ENCODE assay signal across 9 mouse cellular contexts in the genomic region with DNA sequence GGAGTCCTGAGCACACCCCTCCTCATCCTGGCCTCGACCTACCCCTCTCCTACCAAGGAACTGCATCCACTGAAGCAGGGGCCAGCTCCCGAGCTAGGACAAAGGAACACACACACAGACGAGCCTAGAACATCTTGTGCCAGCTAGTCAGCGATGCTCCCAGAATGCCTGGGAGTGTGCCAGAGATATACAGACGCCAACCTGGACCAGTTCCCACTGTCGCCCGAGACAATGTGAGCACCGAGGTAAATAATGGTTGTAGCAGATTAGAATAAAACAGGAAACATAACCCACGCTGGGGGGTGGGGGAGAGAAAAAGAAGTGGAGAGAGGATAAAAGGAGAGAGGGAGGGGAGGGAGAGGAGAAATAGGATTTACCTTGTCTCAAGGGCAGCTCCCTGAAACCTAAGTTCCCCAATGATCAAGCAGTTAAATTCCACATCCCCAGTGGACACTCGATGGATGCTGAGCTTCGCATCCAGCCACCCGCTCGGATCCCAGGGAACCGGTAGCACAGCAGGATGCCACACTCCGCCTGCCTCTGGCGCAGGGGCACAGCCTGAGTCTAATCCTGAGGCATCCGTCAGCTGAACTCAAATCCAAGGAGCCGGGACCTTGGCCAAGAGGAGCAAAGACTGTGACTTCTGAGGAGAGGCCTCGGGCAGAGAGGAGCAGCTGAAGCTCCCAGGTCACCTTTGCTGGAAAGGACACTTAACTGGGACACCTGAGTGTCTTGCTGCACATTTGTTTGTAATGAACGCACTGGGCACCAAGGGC. TPM values are rescaled to one million over a fixed set of nuclear protein-coding genes. Genes with fewer than 3 reads are reported as not detected.
DNase-seq lines count a peak whose midpoint lies in the region; ATAC-seq and TF ChIP-seq lines count a peak whose summit lies in the region.
"Had no signal": no experiment of that assay in that cellular context is flagged by ENCODE, and none has a peak within 500 bp of the region (broad histone marks: within the 10 kb centered on the region; RNA-seq: fewer than 3 reads in every experiment).

No protein-coding gene starts in this region.

- no peak overlapping the region for H3K4me3 ChIP-seq in heart, embryonic 11.5 days (ENCODE audit: low read depth, low read length)
- no peak overlapping the region for H3K4me3 ChIP-seq in lung, postnatal 0 days (ENCODE audit: low read depth, low read length)
- no peak overlapping the region for H3K4me3 ChIP-seq in stomach, postnatal 0 days (ENCODE audit: low read depth, low read length)

- no peak overlapping the region for H3K4me2 ChIP-seq in heart, embryonic 11.5 days
- no peak overlapping the region for H3K4me2 ChIP-seq in lung, postnatal 0 days (replicated peaks; ENCODE audit: low read depth, low read length)
- no peak overlapping the region for H3K4me2 ChIP-seq in stomach, postnatal 0 days (replicated peaks; ENCODE audit: low read depth)

- 76% methylated on average over 20 of the region's 20 CpGs for WGBS in heart, embryonic 11.5 days (ENCODE audit: insufficient replicate concordance)
- WGBS in lung, postnatal 0 days = 40% methylated on average over 20 of the region's 20 CpGs
- WGBS in stomach, postnatal 0 days = 48% methylated on average over 20 of the region's 20 CpGs

- no peaks in the 10 kb centered on the region for H3K9me3 ChIP-seq in heart, embryonic 11.5 days (replicated peaks; ENCODE audit: control insufficient read depth, low read length)
- H3K9me3 ChIP-seq in lung, postnatal 0 days (ENCODE audit: low read length) = no peaks in the 10 kb centered on the region
- H3K9me3 ChIP-seq in stomach, postnatal 0 days (ENCODE audit: control insufficient read depth, low read length) = no peaks in the 10 kb centered on the region

- H3K27ac ChIP-seq in heart, embryonic 11.5 days (ENCODE audit: low read depth, low read length) = no peak overlapping the region
- peak overlapping the region; percentile 26 for H3K27ac ChIP-seq in lung, postnatal 0 days (ENCODE audit: low read length)
- H3K27ac ChIP-seq in stomach, postnatal 0 days (replicated peaks) = no peak overlapping the region

- ATAC-seq in heart, embryonic 11.5 days (replicated peaks; ENCODE audit: insufficient number of reproducible peaks, low FRiP score, low TSS enrichment) = no peak
- ATAC-seq in lung, postnatal 0 days = no peak
- ATAC-seq in megakaryocyte progenitor cell, adult 5-6 weeks (replicated peaks; ENCODE audit: poor library complexity) = no peak
- ATAC-seq in stomach, postnatal 0 days (ENCODE audit: low FRiP score, low TSS enrichment) = no peak

- H3K36me3 ChIP-seq in heart, embryonic 11.5 days (ENCODE audit: control insufficient read depth, insufficient read depth, low read length) = no peaks in the 10 kb centered on the region
- no peaks in the 10 kb centered on the region for H3K36me3 ChIP-seq in lung, postnatal 0 days (ENCODE audit: insufficient read depth, low read length)
- H3K36me3 ChIP-seq in stomach, postnatal 0 days (ENCODE audit: control insufficient read depth, insufficient read depth, low read length) = no peaks in the 10 kb centered on the region

- H3K4me1 ChIP-seq in heart, embryonic 11.5 days (ENCODE audit: control insufficient read depth, insufficient read depth, low read length) = peaks cover 47% of the 10 kb centered on the region
- H3K4me1 ChIP-seq in lung, postnatal 0 days (ENCODE audit: insufficient read depth, low read depth, low read length) = peaks cover 65% of the 10 kb centered on the region
- peaks cover 7% of the 10 kb centered on the region for H3K4me1 ChIP-seq in stomach, postnatal 0 days (replicated peaks; ENCODE audit: control insufficient read depth, insufficient read depth)

- H3K9ac ChIP-seq in heart, embryonic 11.5 days (ENCODE audit: low read depth, low read length) = no peak overlapping the region
- no peak overlapping the region for H3K9ac ChIP-seq in lung, postnatal 0 days (replicated peaks; ENCODE audit: low read depth)
- H3K9ac ChIP-seq in stomach, postnatal 0 days (ENCODE audit: low read length) = no peak overlapping the region

- peak; percentile 69 for TF ChIP-seq EP300 in lung, postnatal 0 days (IDR thresholded peaks at IDR 0.05)
- no peak for TF ChIP-seq EP300 in stomach, postnatal 0 days (optimal IDR thresholded peaks at IDR 0.05)

- DNase-seq in heart, adult 11 months = peak; percentile 95
- peak; percentile 44 for DNase-seq in adrenal gland, postnatal 25 days
- DNase-seq in heart, postnatal 4 days = peak; percentile 76
- no peak for DNase-seq in lung, postnatal 0 days (ENCODE audit: low spot score)
- DNase-seq in spleen, postnatal 36 days (ENCODE audit: low spot score in 2 of 2) = no peak
- DNase-seq in stomach, postnatal 0 days (ENCODE audit: low spot score) = no peak

- no peaks in the 10 kb centered on the region for H3K27me3 ChIP-seq in heart, embryonic 11.5 days (ENCODE audit: control insufficient read depth, insufficient read depth, low read length)
- H3K27me3 ChIP-seq in lung, postnatal 0 days (replicated peaks; ENCODE audit: insufficient read depth, low read length) = no peaks in the 10 kb centered on the region
- no peaks in the 10 kb centered on the region for H3K27me3 ChIP-seq in stomach, postnatal 0 days (ENCODE audit: control insufficient read depth, insufficient read depth, low read length)
- H3K27me3 ChIP-seq: CH12.LX had no signal

- TF ChIP-seq CTCF in lung, postnatal 0 days (IDR thresholded peaks at IDR 0.05) = no peak
- no peak for TF ChIP-seq CTCF in stomach, postnatal 0 days (IDR thresholded peaks at IDR 0.05; ENCODE audit: low read depth)

RNA-seq across cellular contexts. Expression of a gene that starts 5.4 kb away (rescaled TPM):
- 3.4 and 4.7 TPM in 2 replicates for polyA plus RNA-seq in heart, embryonic 11.5 days (2014; fragmentation: Nextera tagmentation; extraction: Ambion mirVana)
- 25.0 and 26.8 TPM in 2 replicates for total RNA-seq in adrenal gland, postnatal 25 days (2021)
- 10 to 100 TPM; 13.3 to 14.8 TPM for total RNA-seq in heart, postnatal 4 days (2021)
- polyA plus RNA-seq in lung, postnatal 0 days (2015; fragmentation: Nextera tagmentation; extraction: Ambion mirVana) = 11.8 and 12.1 TPM in 2 replicates
- 4.8 and 7.5 TPM in 2 replicates for total RNA-seq in megakaryocyte progenitor cell, adult 5-6 weeks (2015)
- 5.7 and 9.2 TPM in 2 replicates for total RNA-seq in megakaryocyte progenitor cell, adult 5-6 weeks (2017)
- polyA plus RNA-seq in stomach, postnatal 0 days (2015; fragmentation: Nextera tagmentation; extraction: Ambion mirVana) = 2.7 and 2.9 TPM in 2 replicates

RNA-seq across cellular contexts. Expression of a gene that starts 20.6 kb away (rescaled TPM):
- polyA plus RNA-seq in heart, embryonic 11.5 days (2014; fragmentation: Nextera tagmentation; extraction: Ambion mirVana) = 3.1 and 3.3 TPM in 2 replicates
- 11.0 and 12.8 TPM in 2 replicates for total RNA-seq in adrenal gland, postnatal 25 days (2021)
- total RNA-seq in heart, postnatal 4 days (2021) = 1 to 10 TPM in 1 of 2 experiments, under 1 TPM in 1; 0.90 to 1.1 TPM
- polyA plus RNA-seq in lung, postnatal 0 days (2015; fragmentation: Nextera tagmentation; extraction: Ambion mirVana) = 3.4 and 3.8 TPM in 2 replicates
- total RNA-seq in megakaryocyte progenitor cell, adult 5-6 weeks (2015) = 0.12 TPM in 1 of 2 replicates, not detected in the other
- 0.14 TPM in 1 of 2 replicates, not detected in the other for total RNA-seq in megakaryocyte progenitor cell, adult 5-6 weeks (2017)
- 2.8 and 3.4 TPM in 2 replicates for polyA plus RNA-seq in stomach, postnatal 0 days (2015; fragmentation: Nextera tagmentation; extraction: Ambion mirVana)

Comparison
In these comparisons a context has a peak if more than half of its experiments do, and no peak if none do; other contexts are left out.
1. DNase-seq: peak in heart, adult 11 months (single experiment), adrenal gland, postnatal 25 days (single experiment) and heart, postnatal 4 days (single experiment); none in lung, postnatal 0 days (single experiment), spleen, postnatal 36 days (0 of 2) and stomach, postnatal 0 days (single experiment).